Mouse (Mus musculus) ES-Bruce4 (cell line): ENCODE data around the gene Nap1l4.

ENCODE experiments used
- CTCF ChIP-seq: IDR thresholded peaks from one replicate; pipeline ENCODE4 v1.8.1; 2011; ENCODE audit warnings: low read depth, low read length
- EP300 ChIP-seq: IDR thresholded peaks from 2 replicates; pipeline ENCODE4 v1.6.1; 2011; ENCODE audit warnings: low read depth, low read length; ENCODE audit not compliant: insufficient read depth
- POLR2A ChIP-seq: IDR thresholded peaks from one replicate; pipeline ENCODE4 v1.8.1; 2011; ENCODE audit warnings: low read length; ENCODE audit not compliant: insufficient read depth

DNA sequence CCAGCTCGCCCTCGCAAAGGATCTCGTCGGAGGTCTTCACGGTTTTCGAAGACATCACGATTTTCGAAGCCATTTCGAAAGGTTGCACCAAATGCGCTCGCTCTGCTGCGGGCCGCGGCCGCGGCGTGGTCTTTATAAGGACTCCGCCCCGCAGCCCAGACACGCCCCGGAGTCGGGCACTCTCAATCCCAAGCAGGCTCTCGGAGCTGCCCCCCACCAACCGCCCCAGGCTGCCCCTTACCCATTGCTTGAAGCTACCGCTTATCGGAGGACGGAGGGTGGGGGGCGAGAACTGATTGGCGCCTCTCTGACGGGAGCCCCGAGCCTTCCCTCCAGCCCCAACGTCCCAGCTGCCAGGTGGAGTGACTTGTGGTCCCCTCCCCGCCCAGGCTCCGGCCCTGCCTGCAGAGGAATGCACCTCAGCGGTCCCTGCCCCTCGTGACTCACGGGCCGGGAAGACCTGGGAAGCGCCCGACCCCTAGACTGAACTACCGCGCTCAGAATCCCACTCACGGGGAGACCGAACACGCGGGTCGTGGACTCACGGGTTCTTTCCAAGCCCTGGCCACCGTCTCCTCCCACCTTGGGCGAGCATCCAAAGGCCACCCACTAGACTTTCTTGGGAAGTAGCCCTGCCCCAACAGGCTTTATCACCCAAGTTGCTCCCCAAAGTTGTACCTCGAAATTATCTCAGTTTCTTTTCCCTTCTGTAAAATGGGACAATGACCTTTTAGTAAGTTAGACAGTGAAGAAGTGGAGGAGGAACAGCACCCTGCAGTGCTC lies 46.3 kb downstream of the Nap1l4 start, which contains the start of gene Phlda2:
- TF ChIP-seq EP300 (peak; percentile 49; the same call in 1 of the 2 replicates), CTCF (no peak), POLR2A (no peak)
